Mouse (Mus musculus) stomach, postnatal 0 days (tissue): ENCODE measurements at regions not wholly inside any gene's neighbourhood (a gene's known extent, or its start where the extent isn't known, plus 50 kb on each side); places are given as distances from the start of the nearest gene placed in this dataset.

Experiments
- CTCF ChIP-seq: IDR thresholded peaks from 2 replicates; pipeline ENCODE4 v1.5.1; 2016; ENCODE audit warnings: antibody characterized with exemption, low read depth, mild to moderate bottlenecking, moderate library complexity
- EP300 ChIP-seq: optimal IDR thresholded peaks from 2 replicates; pipeline ENCODE3; 2016; ENCODE audit warnings: antibody characterized with exemption

GRCm38 (mm10) chr10:3647811-3648731 is 92.1 kb upstream of the Plekhg1 start:
- TF ChIP-seq CTCF, result no peak
- TF ChIP-seq EP300, result no peak
